ENCODE assay signal across 16 mouse cellular contexts in the genomic region with DNA sequence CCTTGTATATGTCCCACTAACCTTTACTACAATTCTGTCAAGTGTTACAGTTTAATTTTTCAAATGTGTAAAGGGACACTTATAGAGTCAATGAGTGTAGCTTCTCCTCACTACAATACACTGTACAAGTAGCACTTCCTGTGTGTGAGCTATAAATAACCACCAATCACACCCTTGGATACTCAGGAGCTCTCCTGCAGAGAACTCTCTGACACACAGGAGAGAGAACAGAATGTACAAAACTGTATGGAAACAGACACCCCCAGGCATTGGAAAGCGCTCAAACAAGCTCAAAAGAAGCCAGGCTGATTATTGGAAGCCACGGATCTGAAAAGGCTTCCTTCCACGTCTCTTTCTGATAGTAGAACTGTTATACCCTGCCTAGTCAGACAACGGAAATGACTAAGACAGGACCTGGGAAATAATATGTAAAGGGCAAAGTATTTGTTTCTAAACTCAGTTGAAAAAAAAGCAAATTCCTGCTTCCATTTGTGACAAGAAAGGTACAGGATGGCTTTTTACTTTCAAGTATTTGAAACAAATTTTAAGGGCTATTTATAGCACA.
DNase-seq lines count a peak whose midpoint lies in the region; ATAC-seq and TF ChIP-seq lines count a peak whose summit lies in the region.
"Had no signal": no experiment of that assay in that cellular context is flagged by ENCODE, and none has a peak within 500 bp of the region (broad histone marks: within the 10 kb centered on the region; RNA-seq: fewer than 3 reads in every experiment).

No protein-coding gene starts in this region.

- H3K27ac ChIP-seq in cerebellum, adult 2 months (ENCODE audit: insufficient read depth, low read length), result no peak overlapping the region
- H3K27ac ChIP-seq in heart, embryonic 16.5 days (ENCODE audit: low read length), result no peak overlapping the region
- H3K27ac ChIP-seq: embryonic facial prominence, embryonic 15.5 days; lung, embryonic 15.5 days; neural tube, embryonic 12.5 days had no signal

- peak; percentile 4 to 17 for DNase-seq in cerebellum, postnatal 10 days
- no peak for DNase-seq in cerebellum, adult 2 months
- no peak for DNase-seq in heart, postnatal 14 days
- peak; percentile 16 for DNase-seq in CD4-positive, CD25-positive, alpha-beta regulatory T cell, adult 2 months (ENCODE audit: low read depth, low spot score)
- no peak for DNase-seq in adrenal gland, adult 8-10 months
- DNase-seq in urinary bladder, adult 2 months (ENCODE audit: low spot score), result no peak
- DNase-seq: gastrocnemius, postnatal 10 days; heart, postnatal 4 days had no signal

- no peaks in the 10 kb centered on the region for H3K27me3 ChIP-seq in cerebellum, adult 2 months (ENCODE audit: control insufficient read depth, insufficient read depth, low read length)
- H3K27me3 ChIP-seq in heart, embryonic 16.5 days (ENCODE audit: control insufficient read depth, insufficient read depth, low read length), result no peaks in the 10 kb centered on the region
- H3K27me3 ChIP-seq: embryonic facial prominence, embryonic 15.5 days; lung, embryonic 15.5 days; neural tube, embryonic 12.5 days had no signal

- H3K4me3 ChIP-seq in cerebellum, adult 2 months (replicated peaks; ENCODE audit: insufficient read depth, low read depth, low read length), result no peak overlapping the region
- no peak overlapping the region for H3K4me3 ChIP-seq in heart, embryonic 16.5 days (ENCODE audit: low read length)
- H3K4me3 ChIP-seq: embryonic facial prominence, embryonic 15.5 days; lung, embryonic 15.5 days; neural tube, embryonic 12.5 days had no signal

- WGBS in cerebellum, adult 2 months, result 34% methylated on average over 4 of the region's 4 CpGs
- 61% methylated on average over 4 of the region's 4 CpGs for WGBS in heart, embryonic 16.5 days

- intact Hi-C loops in heart, postnatal 14 days (cut with DNase I), result no loop called here

- H3K9ac ChIP-seq in heart, embryonic 16.5 days (ENCODE audit: low read length), result no peak overlapping the region
- H3K9ac ChIP-seq: embryonic facial prominence, embryonic 15.5 days; lung, embryonic 15.5 days; neural tube, embryonic 12.5 days had no signal

- no peaks in the 10 kb centered on the region for H3K36me3 ChIP-seq in heart, embryonic 16.5 days (ENCODE audit: control insufficient read depth, insufficient read depth)
- H3K36me3 ChIP-seq: embryonic facial prominence, embryonic 15.5 days; G1E; lung, embryonic 15.5 days; neural tube, embryonic 12.5 days had no signal

- H3K4me2 ChIP-seq in heart, embryonic 16.5 days (ENCODE audit: low read depth, low read length), result 0 out of 2 replicates have a peak overlapping the region, but pooled peaks have one; percentile 9
- H3K4me2 ChIP-seq: embryonic facial prominence, embryonic 15.5 days; lung, embryonic 15.5 days; midbrain, embryonic 11.5 days; neural tube, embryonic 12.5 days had no signal

- ATAC-seq in heart, embryonic 16.5 days (replicated peaks; ENCODE audit: extremely low read depth, insufficient read depth, low FRiP score), result no peak
- peak; percentile 54; the same call in 1 of the 2 replicates for ATAC-seq in common myeloid progenitor, adult 5-6 weeks (replicated peaks; ENCODE audit: low read depth, poor library complexity, severe bottlenecking)
- ATAC-seq: intestine, postnatal 0 days had no signal

- no peak for TF ChIP-seq POLR2A in cerebellum, adult 2 months (IDR thresholded peaks at IDR 0.05; ENCODE audit: borderline replicate concordance, insufficient read depth, low read length)

- TF ChIP-seq CTCF in cerebellum, adult 2 months (IDR thresholded peaks at IDR 0.05; ENCODE audit: borderline replicate concordance, insufficient read depth, low read depth, low read length), result no peak

- no peaks in the 10 kb centered on the region for H3K4me1 ChIP-seq in cerebellum, adult 2 months (ENCODE audit: control insufficient read depth, insufficient read depth, low read length)
- peaks cover 3% of the 10 kb centered on the region; the same call in 1 of the 2 replicates for H3K4me1 ChIP-seq in heart, embryonic 16.5 days (ENCODE audit: control insufficient read depth, insufficient read depth, low read length)
- H3K4me1 ChIP-seq: lung, embryonic 15.5 days; neural tube, embryonic 12.5 days had no signal

- H3K9me3 ChIP-seq in heart, embryonic 16.5 days (replicated peaks; ENCODE audit: control insufficient read depth, low read length), result no peaks in the 10 kb centered on the region
- H3K9me3 ChIP-seq: embryonic facial prominence, embryonic 15.5 days; G1E; lung, embryonic 15.5 days; neural tube, embryonic 12.5 days had no signal

Comparison
In these comparisons a context has a peak if more than half of its experiments do, and no peak if none do; other contexts are left out.
1. DNase-seq: peak in cerebellum, postnatal 10 days (2 of 2) and CD4-positive, CD25-positive, alpha-beta regulatory T cell, adult 2 months (single experiment); none in cerebellum, adult 2 months (0 of 2), heart, postnatal 14 days (0 of 2), adrenal gland, adult 8-10 months (single experiment) and urinary bladder, adult 2 months (single experiment).